Comparison of ENCODE assay signal across 35 mouse cellular contexts in the genomic region with DNA sequence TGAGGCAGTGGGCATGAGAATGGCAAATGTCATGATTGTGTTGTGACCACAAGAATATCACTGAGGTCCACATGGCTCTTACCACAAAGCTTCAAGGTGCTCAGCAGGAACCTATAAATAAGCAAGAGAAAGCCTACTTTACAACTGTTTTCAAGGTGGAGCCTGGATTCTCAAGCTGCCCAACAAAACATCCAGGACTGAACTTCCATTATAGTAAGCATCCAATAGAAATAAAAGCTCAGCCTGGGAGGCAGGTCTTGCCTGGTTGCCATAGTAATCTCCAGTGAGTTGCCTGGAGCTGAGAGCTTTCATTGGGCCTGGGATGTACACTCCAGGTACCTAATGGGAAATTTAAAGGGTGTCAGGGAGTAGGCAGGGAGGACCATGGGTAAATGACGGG. TPM values are rescaled to one million over a fixed set of nuclear protein-coding genes. Genes with fewer than 3 reads are reported as not detected.
DNase-seq lines count a peak whose midpoint lies in the region; ATAC-seq and TF ChIP-seq lines count a peak whose summit lies in the region.
"Had no signal": no experiment of that assay in that cellular context is flagged by ENCODE, and none has a peak within 500 bp of the region (broad histone marks: within the 10 kb centered on the region; RNA-seq: fewer than 3 reads in every experiment).

A gene (plus strand): TSS at position 301 of the 400 bp plus-strand sequence.

- no peak within 1 kb of the TSS for H3K9ac ChIP-seq in intestine, embryonic 16.5 days (ENCODE audit: low read depth, low read length)
- H3K9ac ChIP-seq: embryonic facial prominence, embryonic 12.5 days; hindbrain, embryonic 13.5 days; kidney, embryonic 15.5 days; lung, embryonic 15.5 days; midbrain, embryonic 15.5 days had no signal

- H3K4me1 ChIP-seq in spleen, adult 2 months (ENCODE audit: control insufficient read depth, insufficient read depth, insufficient read length) = no peaks in the 10 kb centered on the region
- H3K4me1 ChIP-seq in intestine, embryonic 16.5 days (ENCODE audit: control insufficient read depth, insufficient read depth, low read length) = peaks cover 4% of the 10 kb centered on the region; the same call in 1 of the 2 replicates
- H3K4me1 ChIP-seq: embryonic facial prominence, embryonic 12.5 days; hindbrain, embryonic 13.5 days; lung, embryonic 15.5 days; midbrain, embryonic 15.5 days had no signal

- peak within 1 kb of the TSS; percentile 79 for H3K27ac ChIP-seq in gastrocnemius, adult 2 months
- H3K27ac ChIP-seq in layer of hippocampus, adult 2 months = peak within 1 kb of the TSS; percentile 53; the same call in 1 of the 2 replicates
- H3K27ac ChIP-seq in spleen, adult 2 months (ENCODE audit: insufficient read depth, low read length) = peak within 1 kb of the TSS; percentile 11
- H3K27ac ChIP-seq in intestine, embryonic 16.5 days (ENCODE audit: low read length) = no peak within 1 kb of the TSS
- H3K27ac ChIP-seq: embryonic facial prominence, embryonic 12.5 days; hindbrain, embryonic 13.5 days; kidney, embryonic 15.5 days; lung, embryonic 15.5 days; midbrain, embryonic 15.5 days had no signal

- no peak for TF ChIP-seq CTCF in gastrocnemius, adult 2 months (IDR thresholded peaks at IDR 0.05)
- no peak for TF ChIP-seq CTCF in layer of hippocampus, adult 2 months (conservative IDR thresholded peaks at IDR 0.05)
- TF ChIP-seq CTCF in spleen, adult 2 months (IDR thresholded peaks at IDR 0.05; ENCODE audit: extremely low read depth, insufficient read depth, insufficient read length, insufficient replicate concordance) = no peak

- 92% methylated on average over 1 of the region's 1 CpGs for WGBS in spleen, adult 2 months
- 96% methylated on average over 1 of the region's 1 CpGs for WGBS in intestine, embryonic 16.5 days

- intact Hi-C loops in gastrocnemius, adult 2 months (cut with DNase I) = loop anchor here (1.0 kb wide), 1 partner anchor 37 kb away; no protein-coding TSS in a partner anchor

- peak within 1 kb of the TSS; percentile 19; the same call in 1 of the 2 replicates for H3K4me3 ChIP-seq in gastrocnemius, adult 2 months
- no peak within 1 kb of the TSS for H3K4me3 ChIP-seq in layer of hippocampus, adult 2 months
- no peak within 1 kb of the TSS for H3K4me3 ChIP-seq in spleen, adult 2 months (ENCODE audit: extremely low read depth, insufficient read depth, insufficient read length)
- no peak within 1 kb of the TSS for H3K4me3 ChIP-seq in intestine, embryonic 16.5 days (ENCODE audit: low read length)
- H3K4me3 ChIP-seq: embryonic facial prominence, embryonic 12.5 days; hindbrain, embryonic 13.5 days; kidney, embryonic 15.5 days; lung, embryonic 15.5 days; midbrain, embryonic 15.5 days had no signal

- no peak for DNase-seq in gastrocnemius, adult 2 months
- no peak for DNase-seq in gastrocnemius, postnatal 25 days
- DNase-seq in layer of hippocampus, adult 2 months (ENCODE audit: low spot score in 2 of 2) = no peak
- no peak for DNase-seq in layer of hippocampus, postnatal 25 days (ENCODE audit: extremely low spot score in 1 of 2, low spot score in 1 of 2)
- no peak for DNase-seq in spleen, adult 2 months (ENCODE audit: low read depth in 1 of 2, low spot score in 2 of 2)
- no peak for DNase-seq in spleen, postnatal 4 days (ENCODE audit: low spot score in 2 of 2)
- DNase-seq: adrenal gland, postnatal 10 days; cerebellum, adult 11 months; cerebellum, adult 9-10 months; cerebellum, postnatal 36 days; embryo, embryonic 11 days; heart, postnatal 4 days; kidney, postnatal 4 days; right cerebral cortex, adult 18-20 months; thymus, postnatal 25 days had no signal

- TF ChIP-seq POLR2A in spleen, adult 2 months (IDR thresholded peaks at IDR 0.05; ENCODE audit: low read depth, low read length) = no peak

- H3K4me2 ChIP-seq in intestine, embryonic 16.5 days (ENCODE audit: low read depth, low read length) = no peak within 1 kb of the TSS
- H3K4me2 ChIP-seq: embryonic facial prominence, embryonic 12.5 days; heart, embryonic 11.5 days; hindbrain, embryonic 13.5 days; kidney, embryonic 15.5 days; liver, embryonic 11.5 days; lung, embryonic 15.5 days; midbrain, embryonic 15.5 days had no signal

- H3K27me3 ChIP-seq in spleen, adult 2 months (ENCODE audit: control insufficient read depth, insufficient read depth, low read length) = no peaks in the 10 kb centered on the region
- H3K27me3 ChIP-seq in intestine, embryonic 16.5 days (replicated peaks; ENCODE audit: control insufficient read depth, insufficient read depth, low read length) = no peaks in the 10 kb centered on the region
- H3K27me3 ChIP-seq: embryonic facial prominence, embryonic 12.5 days; hindbrain, embryonic 13.5 days; kidney, embryonic 15.5 days; lung, embryonic 15.5 days; midbrain, embryonic 15.5 days had no signal

- H3K36me3 ChIP-seq in spleen, adult 2 months (ENCODE audit: control insufficient read depth, insufficient read depth, low read length) = no peaks in the 10 kb centered on the region
- H3K36me3 ChIP-seq in intestine, embryonic 16.5 days (ENCODE audit: control insufficient read depth, insufficient read depth, low read length) = no peaks in the 10 kb centered on the region
- H3K36me3 ChIP-seq: embryonic facial prominence, embryonic 12.5 days; G1E; hindbrain, embryonic 13.5 days; kidney, embryonic 15.5 days; lung, embryonic 15.5 days; midbrain, embryonic 15.5 days had no signal

- no peaks in the 10 kb centered on the region for H3K9me3 ChIP-seq in intestine, embryonic 16.5 days (ENCODE audit: control insufficient read depth, low read length)
- H3K9me3 ChIP-seq: embryonic facial prominence, embryonic 12.5 days; G1E; hindbrain, embryonic 13.5 days; kidney, embryonic 15.5 days; lung, embryonic 15.5 days; midbrain, embryonic 15.5 days had no signal

- no peak for ATAC-seq in intestine, embryonic 16.5 days
- ATAC-seq: forebrain, embryonic 14.5 days; intestine, postnatal 0 days; midbrain, embryonic 15.5 days had no signal

RNA-seq across cellular contexts. Expression of the gene that starts here (rescaled TPM):
- total RNA-seq in gastrocnemius, adult 2 months (2021) = not detected
- not detected for total RNA-seq in gastrocnemius, postnatal 25 days (2021)
- not detected for total RNA-seq in layer of hippocampus, adult 2 months (2021)
- not detected for total RNA-seq in layer of hippocampus, postnatal 25 days (2021)
- 0.22 TPM in 1 of 2 replicates, not detected in the other for polyA plus RNA-seq in spleen, adult 2 months (2012; rRNA removed)
- not detected in 2 replicates for polyA plus RNA-seq in intestine, embryonic 16.5 days (2015; fragmentation: Nextera tagmentation; extraction: Ambion mirVana)
- total RNA-seq: adrenal gland, postnatal 10 days; G1E; gastrocnemius, adult 8-10 months; heart, postnatal 4 days; left cerebral cortex, postnatal 10 days; neutrophil, adult 5-6 weeks had no signal
- polyA plus RNA-seq: embryonic facial prominence, embryonic 12.5 days; forebrain, embryonic 14.5 days; G1E; gonadal fat pad, adult 2 months; heart, embryonic 11.5 days; heart, postnatal 0 days; hindbrain, embryonic 13.5 days; intestine, postnatal 0 days; kidney, embryonic 15.5 days; limb, embryonic 11.5 days; liver, embryonic 11.5 days; liver, embryonic 16.5 days; lung, embryonic 15.5 days; midbrain, embryonic 15.5 days; neural tube, embryonic 11.5 days; stomach, embryonic 14.5 days had no signal
